Mouse (Mus musculus): ENCODE measurements at regions not wholly inside any gene's neighbourhood (a gene's known extent, or its start where the extent isn't known, plus 50 kb on each side); places are given as distances from the start of the nearest gene placed in this dataset.
A peak's percentile ranks its signal among the peaks of the same experiment; 100 is the strongest.

DNA sequence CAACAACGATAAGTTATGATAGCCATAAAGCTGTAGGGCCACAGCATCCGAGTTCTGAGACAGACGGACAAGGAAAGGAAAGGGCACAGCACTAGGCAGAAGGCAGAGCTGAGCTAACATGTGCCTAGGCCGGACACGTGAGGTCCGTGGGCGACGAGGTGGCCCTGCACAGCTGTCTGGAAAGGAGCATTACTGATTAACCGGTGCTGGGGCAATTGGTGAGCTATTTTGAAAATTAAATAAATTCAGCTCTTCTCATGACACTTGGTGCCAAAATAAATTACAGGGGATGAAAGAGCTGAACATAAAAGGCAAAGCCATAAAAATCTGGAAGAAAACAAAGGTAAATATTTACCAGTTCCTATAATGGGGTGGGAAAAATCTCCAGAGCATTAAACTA lies 65.9 kb upstream of the Tle3 start:
- Histone ChIP-seq H3K4me1 (replicated peaks) (peaks cover 10% of the 10 kb centered on the region; the same call in 1 of the 2 replicates), H3K36me3 (no peaks in the 10 kb centered on the region), H3K9ac (no peak overlapping the region), H3K9me3 (replicated peaks) (no peaks in the 10 kb centered on the region), H3K4me3 (no peak overlapping the region), H3K4me2 (no peak overlapping the region), H3K27ac (no peak overlapping the region), H3K27me3 (peaks cover 95% of the 10 kb centered on the region)
- no peak for ATAC-seq (replicated peaks; ENCODE audit: insufficient number of reproducible peaks, insufficient read depth, low FRiP score, low read depth)
- 85% methylated on average over 9 of the region's 9 CpGs for WGBS

DNA sequence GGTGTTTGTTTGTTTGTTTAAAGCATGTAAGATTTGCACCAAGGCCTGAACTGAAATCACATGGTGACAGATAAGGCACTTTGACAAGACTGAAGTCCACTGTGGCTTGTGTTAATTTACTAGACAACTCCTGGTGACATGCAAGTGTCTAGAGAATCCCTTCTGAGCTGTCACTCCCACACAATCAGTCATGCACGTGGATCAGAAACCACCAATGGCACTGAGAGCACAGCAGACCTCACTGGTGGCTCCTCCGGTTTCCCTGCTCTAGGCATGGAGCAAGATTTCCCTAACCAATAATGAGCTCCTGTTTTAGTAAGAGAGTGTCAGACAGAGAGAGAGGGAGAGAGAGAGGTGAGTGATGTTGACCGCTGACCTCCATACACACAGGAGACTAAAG lies 63.1 kb upstream of the Tle3 start:
- Histone ChIP-seq H3K9ac (no peak overlapping the region), H3K4me3 (no peak overlapping the region), H3K36me3 (no peaks in the 10 kb centered on the region), H3K27me3 (peaks cover 98% of the 10 kb centered on the region), H3K4me1 (replicated peaks) (peaks cover 13% of the 10 kb centered on the region), H3K9me3 (replicated peaks) (no peaks in the 10 kb centered on the region), H3K4me2 (no peak overlapping the region), H3K27ac (no peak overlapping the region)
- WGBS = 66% methylated on average over 3 of the region's 3 CpGs
- ATAC-seq (replicated peaks; ENCODE audit: insufficient number of reproducible peaks, insufficient read depth, low FRiP score, low read depth) = no peak

- Histone ChIP-seq H3K4me1 (replicated peaks) (peaks cover 16% of the 10 kb centered on the region), H3K4me2 (no peak overlapping the region), H3K9me3 (replicated peaks) (no peaks in the 10 kb centered on the region), H3K4me3 (no peak overlapping the region), H3K27me3 (peaks cover 98% of the 10 kb centered on the region), H3K27ac (no peak overlapping the region), H3K36me3 (no peaks in the 10 kb centered on the region), H3K9ac (no peak overlapping the region)
- 80% methylated on average over 8 of the region's 8 CpGs for WGBS
- ATAC-seq (replicated peaks; ENCODE audit: insufficient number of reproducible peaks, insufficient read depth, low FRiP score, low read depth) = no peak
Observed at GRCm38 (mm10) chr9:61309768-61310493, 62.2 kb upstream of the Tle3 start.

- no peak overlapping the region for H3K9ac ChIP-seq
- WGBS = 51% methylated on average over 5 of the region's 5 CpGs
- no peaks in the 10 kb centered on the region for H3K36me3 ChIP-seq
- peaks cover 22% of the 10 kb centered on the region for H3K4me1 ChIP-seq (replicated peaks)
- no peak overlapping the region for H3K27ac ChIP-seq
- no peaks in the 10 kb centered on the region for H3K9me3 ChIP-seq (replicated peaks)
- no peak for ATAC-seq (replicated peaks; ENCODE audit: insufficient number of reproducible peaks, insufficient read depth, low FRiP score, low read depth)
- no peak overlapping the region for H3K4me3 ChIP-seq
- no peak overlapping the region for H3K4me2 ChIP-seq
- H3K27me3 ChIP-seq = peaks cover 98% of the 10 kb centered on the region
Observed at GRCm38 (mm10) chr9:61310574-61310973, 61.6 kb upstream of the Tle3 start.

- Histone ChIP-seq H3K9me3 (replicated peaks) (no peaks in the 10 kb centered on the region), H3K27ac (no peak overlapping the region), H3K27me3 (peaks cover 98% of the 10 kb centered on the region), H3K4me3 (no peak overlapping the region), H3K9ac (no peak overlapping the region), H3K4me1 (replicated peaks) (peaks cover 33% of the 10 kb centered on the region), H3K36me3 (no peaks in the 10 kb centered on the region), H3K4me2 (no peak overlapping the region)
- no peak for ATAC-seq (replicated peaks; ENCODE audit: insufficient number of reproducible peaks, insufficient read depth, low FRiP score, low read depth)
- 39% methylated on average over 5 of the region's 5 CpGs for WGBS
Observed at GRCm38 (mm10) chr9:61311604-61312003, 60.6 kb upstream of the Tle3 start.

DNA sequence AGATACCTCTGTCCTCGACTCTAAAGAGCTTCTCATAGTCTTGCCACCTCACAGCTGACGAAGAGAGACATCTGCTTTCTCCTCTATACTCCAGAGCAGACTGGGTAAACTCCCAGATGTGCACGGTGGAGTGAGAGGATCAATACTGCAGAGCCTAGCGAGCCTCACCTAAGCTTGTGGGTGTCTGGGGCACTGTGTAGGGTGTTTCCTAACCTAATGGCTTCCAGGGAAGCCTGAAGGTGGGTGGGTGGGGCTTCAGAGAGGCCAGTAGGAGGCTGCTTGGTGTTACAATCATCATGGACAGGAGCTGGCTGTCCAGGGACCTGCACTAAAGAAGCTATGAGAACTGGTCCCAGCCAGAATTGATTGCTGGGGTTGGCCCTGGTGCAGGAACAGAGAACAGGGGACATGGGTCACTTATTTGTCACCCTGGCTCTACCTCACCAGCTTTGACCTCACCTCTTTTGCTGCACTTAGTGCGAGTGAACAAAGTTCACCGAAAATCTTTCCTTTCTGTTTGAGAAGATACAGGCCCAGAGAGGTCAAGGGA lies 57.5 kb upstream of the Tle3 start:
- peaks cover 34% of the 10 kb centered on the region for H3K4me1 ChIP-seq (replicated peaks)
- WGBS = 49% methylated on average over 6 of the region's 6 CpGs
- peaks cover 5% of the 10 kb centered on the region; the same call in 1 of the 2 replicates for H3K9me3 ChIP-seq (replicated peaks)
- no peak overlapping the region for H3K4me2 ChIP-seq
- no peaks in the 10 kb centered on the region for H3K36me3 ChIP-seq
- H3K27me3 ChIP-seq = peaks cover 100% of the 10 kb centered on the region
- no peak for ATAC-seq (replicated peaks; ENCODE audit: insufficient number of reproducible peaks, insufficient read depth, low FRiP score, low read depth)
- peak overlapping the region; percentile 61; the same call in 1 of the 2 replicates for H3K27ac ChIP-seq
- no peak overlapping the region for H3K4me3 ChIP-seq
- no peak overlapping the region for H3K9ac ChIP-seq

- no peaks in the 10 kb centered on the region for H3K36me3 ChIP-seq
- peak overlapping the region; percentile 61 for H3K27ac ChIP-seq
- H3K4me3 ChIP-seq = no peak overlapping the region
- H3K4me2 ChIP-seq = no peak overlapping the region
- peaks cover 100% of the 10 kb centered on the region for H3K27me3 ChIP-seq
- H3K9me3 ChIP-seq (replicated peaks) = peaks cover 5% of the 10 kb centered on the region; the same call in 1 of the 2 replicates
- peak; percentile 74 for ATAC-seq (replicated peaks; ENCODE audit: insufficient number of reproducible peaks, insufficient read depth, low FRiP score, low read depth)
- peaks cover 28% of the 10 kb centered on the region for H3K4me1 ChIP-seq (replicated peaks)
- WGBS = 27% methylated on average over 17 of the region's 17 CpGs
- no peak overlapping the region for H3K9ac ChIP-seq
Observed at GRCm38 (mm10) chr9:61315371-61316298, 56.5 kb upstream of the Tle3 start.

DNA sequence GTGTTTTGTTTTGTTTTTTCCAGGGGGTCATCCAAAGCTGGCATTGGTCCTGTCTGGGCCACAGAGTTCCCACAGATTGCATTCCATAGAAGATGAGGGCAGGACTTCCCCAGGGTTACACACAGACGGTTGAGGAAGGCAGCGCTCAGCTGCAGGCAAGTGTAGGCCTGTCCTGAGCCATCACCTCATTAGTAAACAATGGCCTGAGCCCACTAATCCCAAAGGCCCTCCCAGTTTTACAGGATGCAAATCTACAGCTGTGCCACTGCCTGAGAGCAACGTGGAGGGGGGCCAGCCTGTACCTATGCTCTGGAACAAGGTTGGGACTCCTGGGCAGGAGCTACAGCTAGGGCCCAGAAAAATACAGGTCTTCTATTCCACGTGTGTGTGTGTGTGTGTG lies 55.7 kb upstream of the Tle3 start:
- no peak overlapping the region for H3K4me3 ChIP-seq
- peaks cover 24% of the 10 kb centered on the region for H3K4me1 ChIP-seq (replicated peaks)
- H3K27me3 ChIP-seq = peaks cover 100% of the 10 kb centered on the region
- no peak for ATAC-seq (replicated peaks; ENCODE audit: insufficient number of reproducible peaks, insufficient read depth, low FRiP score, low read depth)
- H3K9ac ChIP-seq = no peak overlapping the region
- WGBS = 38% methylated on average over 4 of the region's 4 CpGs
- no peaks in the 10 kb centered on the region for H3K36me3 ChIP-seq
- H3K27ac ChIP-seq = peak overlapping the region; percentile 61
- H3K9me3 ChIP-seq (replicated peaks) = peaks cover 5% of the 10 kb centered on the region; the same call in 1 of the 2 replicates
- H3K4me2 ChIP-seq = no peak overlapping the region

GRCm38 (mm10) chr9:61319721-61320120 lies 52.4 kb upstream of the Tle3 start:
- ATAC-seq (replicated peaks; ENCODE audit: insufficient number of reproducible peaks, insufficient read depth, low FRiP score, low read depth) = no peak
- Histone ChIP-seq H3K9ac (no peak overlapping the region), H3K27ac (no peak overlapping the region), H3K27me3 (peaks cover 100% of the 10 kb centered on the region), H3K9me3 (replicated peaks) (peaks cover 5% of the 10 kb centered on the region; the same call in 1 of the 2 replicates), H3K4me1 (replicated peaks) (peaks cover 33% of the 10 kb centered on the region), H3K4me2 (no peak overlapping the region), H3K4me3 (no peak overlapping the region), H3K36me3 (no peaks in the 10 kb centered on the region)
- WGBS = 66% methylated on average over 6 of the region's 6 CpGs

DNA sequence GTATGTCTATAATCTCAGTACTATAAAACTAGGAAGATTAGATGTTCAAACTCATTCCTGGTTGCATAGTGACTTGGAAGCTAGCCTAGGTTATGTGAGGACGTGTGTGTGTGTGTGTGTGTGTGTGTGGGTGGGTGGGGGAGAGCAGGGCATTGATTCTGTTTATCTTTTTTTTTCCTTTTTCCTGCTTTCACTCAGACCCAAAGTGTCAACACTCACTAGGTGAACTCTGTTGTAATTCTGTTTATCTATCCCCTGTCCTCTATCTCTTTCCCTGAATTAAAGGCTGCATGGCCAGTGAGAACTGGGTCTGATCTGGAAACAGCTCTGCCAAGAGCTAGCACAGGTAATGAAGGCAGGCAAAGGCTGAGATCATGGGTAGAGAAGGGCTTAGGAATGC lies 50.9 kb upstream of the Tle3 start:
- peaks cover 100% of the 10 kb centered on the region for H3K27me3 ChIP-seq
- H3K4me3 ChIP-seq = no peak overlapping the region
- no peak overlapping the region for H3K9ac ChIP-seq
- peaks cover 5% of the 10 kb centered on the region; the same call in 1 of the 2 replicates for H3K9me3 ChIP-seq (replicated peaks)
- WGBS = 35% methylated on average over 1 of the region's 1 CpGs
- H3K36me3 ChIP-seq = no peaks in the 10 kb centered on the region
- no peak for ATAC-seq (replicated peaks; ENCODE audit: insufficient number of reproducible peaks, insufficient read depth, low FRiP score, low read depth)
- no peak overlapping the region for H3K4me2 ChIP-seq
- no peak overlapping the region for H3K27ac ChIP-seq
- peaks cover 26% of the 10 kb centered on the region for H3K4me1 ChIP-seq (replicated peaks)

DNA sequence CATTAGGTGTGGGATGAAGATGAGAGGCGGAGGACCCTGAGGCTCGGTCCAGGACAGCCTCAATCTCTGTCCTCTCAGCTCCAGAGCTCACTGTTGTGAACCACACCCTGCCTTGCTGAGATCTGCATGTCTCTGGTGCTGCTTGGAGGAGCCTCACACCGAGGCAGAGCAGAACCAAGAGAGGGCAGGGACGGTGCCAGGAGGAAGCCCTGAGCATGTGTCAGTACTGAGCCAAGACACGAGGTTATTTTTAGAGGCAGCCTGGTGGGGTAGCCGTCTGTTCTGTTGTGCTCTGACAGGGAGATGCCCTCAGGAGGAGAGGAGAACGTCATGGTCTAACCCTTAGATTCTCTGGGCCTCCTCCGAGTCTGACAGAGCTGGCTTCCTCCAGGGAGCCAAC lies 50.3 kb upstream of the Tle3 start:
- H3K4me2 ChIP-seq = no peak overlapping the region
- no peak overlapping the region for H3K9ac ChIP-seq
- peaks cover 5% of the 10 kb centered on the region; the same call in 1 of the 2 replicates for H3K9me3 ChIP-seq (replicated peaks)
- 30% methylated on average over 8 of the region's 8 CpGs for whole genome bisulfite sequencing
- no peak overlapping the region for H3K27ac ChIP-seq
- H3K4me1 ChIP-seq (replicated peaks) = peaks cover 23% of the 10 kb centered on the region
- 0 out of 2 replicates have a peak, but pooled peaks have one; percentile 36 for ATAC-seq (replicated peaks; ENCODE audit: insufficient number of reproducible peaks, insufficient read depth, low FRiP score, low read depth)
- peaks cover 100% of the 10 kb centered on the region for H3K27me3 ChIP-seq
- no peak overlapping the region for H3K4me3 ChIP-seq
- H3K36me3 ChIP-seq = no peaks in the 10 kb centered on the region

All from heart, embryonic 15.5 days (tissue).